ENCODE assay signal across 8 mouse cellular contexts in genomic region chr1:36277267-36278060, GRCm38 (mm10). TPM values are rescaled to one million over a fixed set of nuclear protein-coding genes. Genes with fewer than 3 reads are reported as not detected.
DNase-seq lines count a peak whose midpoint lies in the region; ATAC-seq and TF ChIP-seq lines count a peak whose summit lies in the region.

No protein-coding gene starts in this region.

- no peak overlapping the region for H3K4me3 ChIP-seq in intestine, embryonic 14.5 days (ENCODE audit: low read depth, low read length)
- H3K4me3 ChIP-seq in intestine, embryonic 15.5 days (replicated peaks) = no peak overlapping the region
- H3K4me3 ChIP-seq in forebrain, postnatal 0 days (ENCODE audit: low read depth, low read length) = no peak overlapping the region
- no peak overlapping the region for H3K4me3 ChIP-seq in liver, embryonic 13.5 days (replicated peaks)

- DNase-seq in intestine, embryonic 14.5 days (ENCODE audit: low spot score) = peak; percentile 94
- DNase-seq in c-Kit-positive CD71-positive TER-119-positive erythroid progenitor cells, embryonic 14.5 days (ENCODE audit: low spot score) = peak; percentile 66
- DNase-seq in forebrain, postnatal 0 days = peak; percentile 61
- peak; percentile 91 for DNase-seq in kidney, postnatal 10 days
- peak; percentile 46 for DNase-seq in liver, embryonic 13.5 days
- peak; percentile 72 for DNase-seq in ovary, postnatal 36 days (ENCODE audit: low spot score)
- DNase-seq in thymus, postnatal 25 days = peak; percentile 92

- no peaks in the 10 kb centered on the region for H3K36me3 ChIP-seq in intestine, embryonic 14.5 days (ENCODE audit: control insufficient read depth, insufficient read depth, low read length)
- H3K36me3 ChIP-seq in intestine, embryonic 15.5 days = no peaks in the 10 kb centered on the region
- H3K36me3 ChIP-seq in forebrain, postnatal 0 days (ENCODE audit: insufficient read depth) = no peaks in the 10 kb centered on the region
- no peaks in the 10 kb centered on the region for H3K36me3 ChIP-seq in liver, embryonic 13.5 days

- H3K4me1 ChIP-seq in intestine, embryonic 14.5 days (replicated peaks; ENCODE audit: control insufficient read depth, insufficient read depth, low read length) = peaks cover 17% of the 10 kb centered on the region
- H3K4me1 ChIP-seq in intestine, embryonic 15.5 days (replicated peaks) = peaks cover 20% of the 10 kb centered on the region
- no peaks in the 10 kb centered on the region for H3K4me1 ChIP-seq in forebrain, postnatal 0 days (ENCODE audit: insufficient read depth)
- H3K4me1 ChIP-seq in liver, embryonic 13.5 days (replicated peaks) = peaks cover 40% of the 10 kb centered on the region

- no peak overlapping the region for H3K4me2 ChIP-seq in intestine, embryonic 14.5 days (ENCODE audit: low read length)
- no peak overlapping the region for H3K4me2 ChIP-seq in intestine, embryonic 15.5 days (replicated peaks)
- no peak overlapping the region for H3K4me2 ChIP-seq in forebrain, postnatal 0 days (ENCODE audit: low read depth)
- no peak overlapping the region for H3K4me2 ChIP-seq in liver, embryonic 13.5 days

- WGBS in intestine, embryonic 14.5 days = 24% methylated on average over 7 of the region's 7 CpGs
- WGBS in intestine, embryonic 15.5 days = 30% methylated on average over 7 of the region's 7 CpGs
- 20% methylated on average over 7 of the region's 7 CpGs for WGBS in forebrain, postnatal 0 days
- 21% methylated on average over 7 of the region's 7 CpGs for WGBS in liver, embryonic 13.5 days (ENCODE audit: insufficient replicate concordance)

- no peak overlapping the region for H3K9ac ChIP-seq in intestine, embryonic 14.5 days (ENCODE audit: low read length)
- H3K9ac ChIP-seq in intestine, embryonic 15.5 days = no peak overlapping the region
- no peak overlapping the region for H3K9ac ChIP-seq in forebrain, postnatal 0 days
- H3K9ac ChIP-seq in liver, embryonic 13.5 days = no peak overlapping the region

- H3K9me3 ChIP-seq in intestine, embryonic 14.5 days (ENCODE audit: control insufficient read depth, low read length) = no peaks in the 10 kb centered on the region
- no peaks in the 10 kb centered on the region for H3K9me3 ChIP-seq in intestine, embryonic 15.5 days
- no peaks in the 10 kb centered on the region for H3K9me3 ChIP-seq in forebrain, postnatal 0 days (ENCODE audit: low read length)
- H3K9me3 ChIP-seq in liver, embryonic 13.5 days (replicated peaks) = no peaks in the 10 kb centered on the region

- H3K27ac ChIP-seq in intestine, embryonic 14.5 days (ENCODE audit: low read depth) = no peak overlapping the region
- no peak overlapping the region for H3K27ac ChIP-seq in intestine, embryonic 15.5 days
- no peak overlapping the region for H3K27ac ChIP-seq in forebrain, postnatal 0 days (ENCODE audit: low read depth, low read length)
- no peak overlapping the region for H3K27ac ChIP-seq in liver, embryonic 13.5 days

- no peak for ATAC-seq in intestine, embryonic 14.5 days (replicated peaks; ENCODE audit: low FRiP score, low TSS enrichment, low read depth)
- no peak for ATAC-seq in intestine, embryonic 15.5 days
- no peak for ATAC-seq in forebrain, postnatal 0 days
- ATAC-seq in liver, embryonic 13.5 days (ENCODE audit: low read depth) = no peak

- H3K27me3 ChIP-seq in intestine, embryonic 14.5 days (replicated peaks; ENCODE audit: control insufficient read depth, insufficient read depth, low read length) = no peaks in the 10 kb centered on the region
- H3K27me3 ChIP-seq in intestine, embryonic 15.5 days (replicated peaks) = no peaks in the 10 kb centered on the region
- no peaks in the 10 kb centered on the region for H3K27me3 ChIP-seq in forebrain, postnatal 0 days (ENCODE audit: insufficient read depth, low read length)
- H3K27me3 ChIP-seq in liver, embryonic 13.5 days = no peaks in the 10 kb centered on the region

- TF ChIP-seq CTCF in forebrain, postnatal 0 days (IDR thresholded peaks at IDR 0.05; ENCODE audit: low read depth) = peak; percentile 77

RNA-seq across cellular contexts. Expression of gene Neurl3, which starts 3.0 kb away (rescaled TPM):
- polyA plus RNA-seq in intestine, embryonic 14.5 days (2014; fragmentation: Nextera tagmentation; extraction: Ambion mirVana) = 13.4 and 16.2 TPM in 2 replicates
- polyA plus RNA-seq in intestine, embryonic 15.5 days (2015; fragmentation: Nextera tagmentation; extraction: Ambion mirVana) = 24.2 and 25.6 TPM in 2 replicates
- total RNA-seq in forebrain, postnatal 0 days (2014; rRNA removed) = 0.43 and 0.54 TPM in 2 replicates
- 0.53 and 0.85 TPM in 2 replicates for polyA plus RNA-seq in forebrain, postnatal 0 days (2015; fragmentation: Nextera tagmentation; extraction: Ambion mirVana)
- polyA plus RNA-seq in liver, embryonic 13.5 days (2015; fragmentation: Nextera tagmentation; extraction: Ambion mirVana) = 2.4 and 2.8 TPM in 2 replicates

RNA-seq across cellular contexts. Expression of gene Arid5a, which starts 30.1 kb away (rescaled TPM):
- 2.2 and 3.2 TPM in 2 replicates for polyA plus RNA-seq in intestine, embryonic 14.5 days (2014; fragmentation: Nextera tagmentation; extraction: Ambion mirVana)
- polyA plus RNA-seq in intestine, embryonic 15.5 days (2015; fragmentation: Nextera tagmentation; extraction: Ambion mirVana) = 3.2 and 5.3 TPM in 2 replicates
- total RNA-seq in forebrain, postnatal 0 days (2014; rRNA removed) = 3.9 and 9.8 TPM in 2 replicates
- polyA plus RNA-seq in forebrain, postnatal 0 days (2015; fragmentation: Nextera tagmentation; extraction: Ambion mirVana) = 2.2 and 3.4 TPM in 2 replicates
- polyA plus RNA-seq in liver, embryonic 13.5 days (2015; fragmentation: Nextera tagmentation; extraction: Ambion mirVana) = 2.1 and 2.2 TPM in 2 replicates

RNA-seq across cellular contexts. Expression of gene Uggt1, which starts 32.9 kb away (rescaled TPM):
- polyA plus RNA-seq in intestine, embryonic 14.5 days (2014; fragmentation: Nextera tagmentation; extraction: Ambion mirVana) = 71.5 and 75.3 TPM in 2 replicates
- 50.3 and 57.5 TPM in 2 replicates for polyA plus RNA-seq in intestine, embryonic 15.5 days (2015; fragmentation: Nextera tagmentation; extraction: Ambion mirVana)
- 38.6 and 54.1 TPM in 2 replicates for total RNA-seq in forebrain, postnatal 0 days (2014; rRNA removed)
- polyA plus RNA-seq in forebrain, postnatal 0 days (2015; fragmentation: Nextera tagmentation; extraction: Ambion mirVana) = 19.2 and 24.5 TPM in 2 replicates
- polyA plus RNA-seq in liver, embryonic 13.5 days (2015; fragmentation: Nextera tagmentation; extraction: Ambion mirVana) = 18.4 and 22.2 TPM in 2 replicates
